Mouse (Mus musculus) gastrocnemius, postnatal 25 days (tissue): ENCODE measurements around the gene Rfng. TPM values are rescaled to one million over a fixed set of nuclear protein-coding genes. Genes with fewer than 3 reads are reported as not detected.
"Not testable (repeated sequence)": the region's sequence is repeated elsewhere in the genome, so short reads cannot be mapped to it uniquely, and the experiment has no call there.

Source experiments
- DNase-seq: peaks from one replicate; pipeline ENCODE4 v3.0.0; 2022
- long read RNA-seq, 2 experiments: library from polyadenylated mRNA; stranded (forward); transcript quantifications; one replicate each; pipeline ENCODE4 v2.0.0; 2021
- total RNA-seq, 2 experiments: library from RNA; stranded (reverse); gene quantifications; 1 replicate in 1 of 2; 2 replicates in 1 of 2; pipeline ENCODE4 v1.2.3; 2021

Gene Rfng
- total RNA-seq, result 10 to 100 TPM in 1 of 2 experiments, 1 to 10 TPM in 1; 9.6 to 11.0 TPM
- long read RNA-seq, experiment 1, partial matches to known transcripts, result 0 of 12 reads
- long read RNA-seq, experiment 1, other reads (novel, unspliced or antisense), result 9 of 12 reads
- long read RNA-seq, experiment 2, transcript Rfng-201 (8 exons, 2,118 nt), result major isoform, 9 of 22 reads
- long read RNA-seq, experiment 2, partial matches to known transcripts, result 0 of 22 reads
- long read RNA-seq, experiment 2, other reads (novel, unspliced or antisense), result 12 of 22 reads

DNA sequence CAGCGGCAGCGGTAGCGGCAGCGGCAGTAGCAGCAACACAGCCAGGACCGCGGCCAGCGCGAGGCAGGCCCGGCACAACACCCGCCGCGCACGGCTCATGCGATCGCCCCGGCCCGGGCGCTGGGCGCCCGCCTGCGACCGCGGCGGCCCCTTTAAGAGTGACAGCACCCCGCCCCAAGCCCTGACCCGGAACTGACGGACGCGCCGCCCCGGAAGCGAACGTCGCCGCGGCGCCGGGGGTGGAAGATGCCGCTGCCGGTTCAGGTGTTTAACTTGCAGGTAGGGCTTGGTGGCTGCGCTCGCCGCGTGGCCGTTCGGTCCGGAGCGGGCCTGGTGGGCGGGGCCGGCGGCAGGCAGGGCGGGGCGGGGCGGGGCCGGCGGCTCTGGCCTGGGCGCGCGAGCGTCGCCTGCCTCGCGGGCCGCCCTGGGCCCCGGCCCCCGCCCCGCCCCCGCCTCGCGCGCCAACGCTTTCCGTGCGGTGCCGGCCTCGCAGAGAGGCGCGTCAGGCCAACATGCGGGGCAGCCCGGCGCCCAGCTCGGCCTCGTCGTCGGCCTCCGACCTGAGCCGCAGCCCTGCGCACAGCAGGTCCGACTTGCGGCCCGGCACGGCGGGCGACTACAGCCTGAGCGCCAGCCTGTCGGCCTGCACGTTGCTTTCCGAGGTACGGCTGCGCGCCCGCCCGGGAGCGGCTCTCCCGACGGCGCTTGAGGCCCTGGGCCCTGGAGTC is at the start of gene Rfng, which contains the start of gene Gps1:
Rfng (minus strand) TSS at position 144 of the 728 bp plus-strand sequence.
Gps1 (plus strand) TSS at position 209 of the 728 bp plus-strand sequence.
- DNase-seq, result peak; percentile 81

DNA sequence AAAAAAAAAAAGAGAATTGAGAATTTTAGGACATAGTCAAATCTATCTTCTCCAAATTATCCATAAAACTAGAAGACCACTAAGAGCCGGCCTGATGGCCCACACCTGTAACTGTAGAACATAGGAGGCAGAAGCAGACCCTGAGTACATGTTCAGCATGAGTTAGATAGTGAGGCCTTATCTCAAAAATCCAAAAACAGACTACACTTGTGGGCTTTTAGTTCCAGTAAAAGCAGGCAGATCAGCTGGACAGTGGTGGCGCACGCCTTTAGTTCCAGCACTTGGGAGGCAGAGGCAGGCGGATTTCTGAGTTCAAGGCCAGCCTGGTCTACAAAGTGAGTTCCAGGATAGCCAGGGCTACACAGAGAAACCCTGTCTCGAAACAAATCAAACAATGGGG is 49.0 kb upstream of the Rfng start:
- not testable (repeated sequence) for DNase-seq

DNA sequence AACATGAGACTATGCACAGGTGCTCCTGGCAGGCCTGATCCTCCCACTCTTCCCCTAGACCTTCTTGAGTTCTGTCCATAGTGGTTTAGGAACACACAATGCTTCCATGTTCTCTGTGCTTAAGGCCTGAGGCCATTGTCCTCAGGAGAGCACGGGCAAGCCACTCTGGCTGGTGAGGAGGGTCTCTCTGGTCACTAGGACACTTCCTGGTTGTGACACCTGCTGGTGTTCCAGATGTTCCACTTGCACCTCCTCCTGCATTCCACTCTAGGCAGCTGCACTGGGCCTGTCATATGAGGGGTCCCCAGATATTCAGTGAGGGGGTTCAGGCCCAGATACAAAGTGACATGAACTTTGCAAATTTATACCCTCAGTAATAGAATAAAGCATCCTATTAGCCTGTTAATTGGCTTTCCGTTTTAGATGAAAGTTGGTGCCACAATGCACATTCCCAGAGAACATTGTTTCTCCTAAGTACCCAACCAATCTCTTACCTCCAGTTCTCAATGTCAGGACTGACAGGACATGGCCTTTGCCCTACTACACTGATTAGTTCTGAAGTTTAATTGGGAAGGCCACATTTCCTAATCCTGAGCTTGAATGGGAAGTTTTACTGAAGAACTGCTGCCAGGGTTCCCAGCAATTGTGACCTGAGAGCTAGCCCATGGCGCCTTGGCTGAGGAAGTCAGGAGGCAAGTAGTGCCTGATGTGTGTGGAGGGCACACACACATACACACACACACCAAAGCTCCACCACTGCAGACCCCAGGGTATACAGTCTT is 47.8 kb upstream of the Rfng start:
- no peak for DNase-seq

DNA sequence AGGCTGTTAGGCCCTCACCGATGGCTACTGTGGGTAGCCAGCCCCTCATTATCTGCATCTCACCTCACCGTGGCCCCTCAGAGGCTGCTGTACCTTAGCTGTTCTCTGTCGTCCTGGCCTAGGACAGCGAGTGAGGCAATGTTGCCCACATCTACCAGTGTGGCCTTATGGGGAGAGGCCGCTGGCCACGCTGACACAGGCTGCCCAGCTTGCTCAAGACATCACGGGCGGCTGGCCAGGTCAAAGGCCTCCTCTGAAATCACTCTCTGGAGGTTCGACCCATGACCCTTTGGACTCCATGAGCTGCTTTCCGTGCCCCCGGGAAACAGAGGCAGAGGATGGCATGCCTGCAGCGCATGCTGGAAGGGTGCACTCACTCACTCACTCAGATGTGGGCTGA is 46.7 kb upstream of the Rfng start:
- DNase-seq, result no peak

DNA sequence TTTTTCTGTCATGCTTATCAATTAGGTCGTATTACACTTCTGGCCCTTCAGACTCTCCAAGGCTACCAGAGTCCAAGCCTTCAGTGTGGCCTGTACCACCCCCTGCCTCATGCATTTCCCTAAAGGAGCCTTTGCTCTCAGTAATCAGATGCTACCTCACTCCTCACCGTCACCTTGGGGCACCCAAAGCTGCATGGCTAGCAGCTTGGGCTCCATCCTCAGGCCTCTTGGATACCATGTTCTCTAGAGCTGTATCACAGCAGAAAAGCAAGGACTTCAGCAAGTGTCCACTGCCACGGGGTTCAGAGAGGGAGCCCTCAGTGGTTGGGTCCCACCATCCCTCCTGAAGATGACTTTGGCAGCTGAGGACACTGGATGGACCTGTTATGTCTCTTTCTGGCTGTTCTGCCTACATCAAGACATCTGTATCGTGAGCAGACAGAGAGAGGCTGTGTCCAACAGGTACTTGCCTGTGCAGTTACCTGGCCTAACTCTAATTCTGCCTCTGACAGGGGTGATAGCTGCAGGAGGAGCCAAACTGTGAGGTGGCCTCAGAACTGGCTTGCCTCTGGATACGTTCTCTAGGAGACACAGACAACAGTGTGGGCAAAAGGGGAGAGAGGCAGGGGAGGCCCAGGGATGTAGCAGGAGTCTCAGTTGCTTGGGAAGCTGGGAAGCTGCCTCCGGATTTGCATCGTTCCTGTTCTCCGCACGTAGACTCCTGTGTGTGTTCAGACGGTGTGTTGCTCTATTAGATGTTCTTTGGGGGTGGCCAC is 45.9 kb upstream of the Rfng start:
- no peak for DNase-seq

DNA sequence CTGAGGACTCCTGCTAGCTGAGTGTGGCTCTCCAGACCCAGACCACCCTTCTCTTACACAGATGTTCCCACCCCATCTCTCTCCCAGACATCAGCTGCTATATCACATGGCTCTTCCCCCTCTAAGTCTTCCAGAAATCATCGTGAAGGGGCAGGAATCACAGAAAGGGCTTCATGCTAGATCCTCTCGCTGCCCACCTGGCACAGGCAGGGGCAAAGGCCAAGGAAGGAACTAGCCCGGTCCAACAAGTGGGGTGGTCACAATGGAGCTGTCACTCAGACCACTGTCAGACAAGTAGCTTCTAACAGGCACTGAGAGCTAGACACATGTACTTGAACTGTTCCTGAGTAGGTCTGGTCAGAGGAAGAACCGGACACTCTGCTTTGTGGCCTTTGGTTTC is 44.4 kb upstream of the Rfng start:
- no peak for DNase-seq

DNA sequence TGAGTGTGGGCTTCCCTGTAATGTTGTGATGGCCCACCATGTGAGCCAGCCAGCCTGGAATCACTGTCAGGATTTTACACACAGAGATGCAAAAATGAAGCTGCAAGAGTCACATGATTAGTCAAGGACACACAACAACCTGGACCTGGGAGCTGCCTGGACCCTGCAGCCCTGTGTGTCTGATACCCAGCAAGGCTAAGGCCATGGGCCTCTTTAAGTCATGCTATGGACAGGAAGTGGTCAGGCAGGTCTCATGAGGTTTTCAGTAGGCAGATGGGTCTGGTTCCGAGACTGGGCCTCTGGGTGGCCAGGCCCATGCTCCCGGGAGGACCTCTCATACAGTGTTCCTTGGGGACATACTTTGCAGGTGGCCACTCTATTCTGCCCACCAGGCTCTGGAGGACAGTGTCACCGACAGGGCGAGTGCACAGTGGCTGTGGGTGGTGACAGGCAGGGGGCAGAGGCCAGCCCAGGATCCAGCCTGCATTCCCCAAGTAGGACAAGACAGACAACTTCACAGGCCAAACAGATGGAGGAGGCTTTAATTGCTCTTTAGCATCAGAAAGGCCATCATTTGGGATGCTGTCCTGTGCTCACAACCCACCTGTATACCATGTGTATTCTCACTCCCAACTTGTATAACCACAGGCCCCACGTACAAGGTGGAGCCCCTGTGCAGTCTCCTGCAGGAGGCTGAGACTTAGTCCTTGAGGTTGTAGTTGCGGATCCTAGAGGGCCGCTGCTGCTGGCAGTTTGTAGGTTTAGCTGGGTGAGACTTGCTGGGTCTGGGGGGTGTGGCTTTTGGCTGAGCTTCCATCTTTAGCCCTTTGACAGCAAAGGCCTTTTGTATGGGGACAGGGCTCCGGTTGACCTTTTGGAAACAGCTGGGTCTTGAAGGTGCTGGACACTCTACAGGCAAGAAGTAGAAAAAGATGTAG is 42.3 kb upstream of the Rfng start:
- DNase-seq, result no peak

DNA sequence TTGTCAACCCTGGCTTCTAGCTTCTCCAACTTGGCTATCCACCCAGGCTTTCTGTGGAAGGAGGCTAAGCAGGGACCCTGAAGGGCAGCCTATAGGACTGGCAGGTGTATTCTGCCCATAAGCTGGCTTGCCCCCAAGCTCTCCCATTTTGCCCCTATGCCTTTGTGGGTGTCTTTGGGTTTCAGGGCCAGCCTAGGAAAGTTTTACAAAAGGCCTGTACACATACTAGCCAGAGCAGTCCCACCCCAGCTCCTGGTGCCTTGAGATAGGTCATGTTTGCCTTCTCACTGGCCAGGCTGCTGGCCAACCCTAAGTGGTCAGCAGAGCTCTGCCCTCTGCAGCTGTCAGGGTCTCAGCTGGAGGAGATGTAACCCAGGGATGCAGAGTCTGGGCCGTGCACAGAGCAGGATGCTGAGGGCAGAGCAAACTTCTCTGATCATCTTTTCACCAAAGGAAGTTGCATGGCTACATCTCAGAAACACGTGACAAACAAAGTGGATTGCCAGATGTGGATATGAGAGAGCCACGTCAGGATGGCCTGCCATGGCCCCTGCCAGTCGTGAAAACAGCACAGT is 41.4 kb upstream of the Rfng start:
- DNase-seq, result no peak

DNA sequence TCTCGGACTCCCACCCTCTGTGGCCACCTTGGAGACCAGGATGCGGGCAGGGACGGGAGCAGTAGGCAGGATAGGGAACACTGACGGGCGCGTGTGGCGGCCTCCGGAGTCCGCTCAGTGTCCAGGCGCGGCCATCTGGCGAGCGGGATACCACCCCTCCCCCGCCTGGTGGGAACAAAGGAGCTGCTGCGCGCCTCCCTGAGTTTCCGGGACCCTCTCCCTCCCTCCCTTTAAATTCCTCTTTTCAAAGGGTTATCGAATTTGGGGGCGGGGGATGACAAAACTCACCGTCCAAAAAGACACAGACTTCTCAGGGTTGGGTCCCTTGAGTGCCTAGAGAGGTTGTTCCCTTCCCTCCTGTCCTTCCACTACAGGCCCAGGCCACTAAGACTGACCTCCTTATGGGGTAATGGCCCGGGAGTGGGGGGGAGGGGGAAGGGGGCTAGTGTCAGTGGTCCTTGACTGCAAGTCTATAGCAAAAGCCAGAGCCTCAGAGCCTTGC is 40.8 kb upstream of the Rfng start:
- no peak for DNase-seq

DNA sequence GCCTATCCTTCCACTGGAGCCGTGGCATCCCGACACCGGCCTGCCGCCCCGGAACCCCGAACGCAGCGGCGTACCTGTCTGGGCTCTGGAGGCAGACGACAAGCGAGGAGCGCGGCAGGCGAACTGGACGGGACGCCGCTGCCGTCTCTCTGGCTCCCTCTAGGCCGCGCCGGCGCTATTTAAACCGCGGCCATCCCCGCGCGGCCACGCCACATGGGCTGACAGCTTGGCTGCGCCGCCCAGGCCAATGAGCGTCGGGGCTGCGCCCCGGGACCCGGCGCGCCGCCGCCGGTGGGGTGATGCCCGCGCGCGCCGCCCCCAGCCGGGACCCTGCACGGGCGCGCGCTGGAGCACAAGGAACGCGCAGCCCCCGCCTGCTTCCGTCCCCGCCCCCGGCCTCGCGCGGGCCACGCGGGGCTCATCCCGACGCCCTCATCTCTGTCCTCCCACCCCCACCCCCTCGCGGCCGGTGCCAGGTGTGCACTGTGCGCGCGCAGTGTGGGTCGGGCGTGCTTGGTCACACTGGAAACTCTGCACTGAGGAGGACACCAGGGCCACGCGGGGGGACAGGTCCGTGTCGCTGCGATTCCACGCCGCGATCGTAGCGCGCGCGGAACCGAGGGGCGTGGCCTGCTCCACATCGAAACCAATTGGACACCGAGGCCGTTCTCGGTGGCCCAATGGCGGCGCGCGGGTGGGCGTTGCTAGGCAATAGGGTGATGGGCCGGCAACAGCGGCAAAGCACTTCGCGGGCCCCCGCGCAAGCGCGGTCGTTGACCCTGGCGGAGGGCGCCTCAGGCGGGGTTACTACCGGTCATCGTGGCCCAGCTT is 40.2 kb upstream of the Rfng start, which contains the start of gene Fasn:
Fasn (minus strand) TSS at position 592 of the 831 bp plus-strand sequence.
- peak; percentile 96 for DNase-seq

DNA sequence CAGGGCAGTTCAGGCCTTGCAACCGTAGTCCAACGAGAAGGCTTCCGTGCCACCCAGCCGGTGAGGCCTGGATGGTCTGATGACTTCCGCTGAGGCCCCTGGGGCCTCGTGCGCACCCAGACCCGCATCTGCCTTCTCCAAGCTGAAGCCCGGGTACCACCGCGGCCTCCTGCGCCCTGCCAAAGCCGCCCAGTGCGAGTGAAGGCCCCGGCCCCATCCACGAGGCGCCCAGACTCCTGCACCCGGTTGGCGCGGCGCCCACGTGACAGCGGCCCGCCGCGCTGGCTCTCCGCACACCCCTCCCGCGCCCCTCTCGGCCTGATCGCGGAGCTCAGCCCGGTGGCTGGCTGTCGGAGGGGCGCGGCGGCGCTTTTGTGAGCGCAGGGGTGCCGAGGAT is 39.5 kb upstream of the Rfng start:
- no peak for DNase-seq

DNA sequence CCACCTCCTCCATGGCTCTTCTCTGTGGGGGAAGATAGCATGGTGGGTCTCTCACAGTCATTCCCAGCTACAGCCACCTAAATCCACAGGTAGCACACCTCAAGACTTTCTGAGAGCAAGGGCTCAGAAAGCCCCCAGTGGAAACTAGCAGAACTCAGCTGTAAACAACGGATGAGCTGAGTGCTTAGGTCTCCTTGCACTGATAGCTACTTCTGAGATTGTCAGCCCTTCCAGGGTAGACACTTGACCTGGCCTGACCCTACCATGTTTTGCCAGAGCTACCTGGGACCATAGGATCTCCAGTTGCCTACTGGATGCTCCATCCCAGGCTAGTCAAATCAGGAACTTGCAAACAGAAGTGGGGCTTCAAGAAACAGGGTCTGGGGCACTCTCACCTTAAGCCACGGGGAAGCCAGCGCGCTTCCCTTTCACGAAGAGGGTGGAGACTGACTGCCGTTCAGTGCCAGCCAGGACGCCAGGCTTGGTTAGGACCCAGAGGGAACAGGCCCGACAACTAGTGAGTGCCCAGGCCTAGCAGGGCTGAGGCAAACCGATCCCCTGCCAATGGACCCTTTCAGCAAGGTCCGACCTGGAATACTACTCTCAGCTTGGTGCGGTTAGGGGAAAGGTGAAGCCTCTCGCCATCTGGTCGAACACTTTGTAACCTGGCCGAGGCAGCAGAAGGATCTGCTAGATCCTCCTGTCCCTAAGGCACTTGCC is 39.0 kb upstream of the Rfng start:
- no peak for DNase-seq

DNA sequence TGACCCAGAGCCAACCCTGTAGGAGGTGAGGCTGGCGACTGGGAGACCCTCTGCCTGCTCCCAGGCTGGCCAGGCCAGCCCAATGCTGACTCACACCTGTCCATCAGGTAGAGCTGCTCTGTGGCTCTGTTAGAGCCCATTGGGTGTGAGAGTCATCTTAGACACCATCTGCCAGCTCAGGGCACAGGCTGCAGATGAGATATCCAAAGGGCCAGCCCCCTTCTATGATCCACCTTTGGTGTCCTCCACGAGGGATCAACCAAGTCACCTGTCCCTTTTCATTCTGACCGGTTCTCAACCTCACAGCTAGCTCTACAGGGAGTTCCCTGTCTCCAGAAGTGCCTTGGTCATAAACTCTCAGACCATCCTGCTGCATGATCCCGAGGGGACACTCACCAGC is 38.3 kb upstream of the Rfng start:
- no peak for DNase-seq

DNA sequence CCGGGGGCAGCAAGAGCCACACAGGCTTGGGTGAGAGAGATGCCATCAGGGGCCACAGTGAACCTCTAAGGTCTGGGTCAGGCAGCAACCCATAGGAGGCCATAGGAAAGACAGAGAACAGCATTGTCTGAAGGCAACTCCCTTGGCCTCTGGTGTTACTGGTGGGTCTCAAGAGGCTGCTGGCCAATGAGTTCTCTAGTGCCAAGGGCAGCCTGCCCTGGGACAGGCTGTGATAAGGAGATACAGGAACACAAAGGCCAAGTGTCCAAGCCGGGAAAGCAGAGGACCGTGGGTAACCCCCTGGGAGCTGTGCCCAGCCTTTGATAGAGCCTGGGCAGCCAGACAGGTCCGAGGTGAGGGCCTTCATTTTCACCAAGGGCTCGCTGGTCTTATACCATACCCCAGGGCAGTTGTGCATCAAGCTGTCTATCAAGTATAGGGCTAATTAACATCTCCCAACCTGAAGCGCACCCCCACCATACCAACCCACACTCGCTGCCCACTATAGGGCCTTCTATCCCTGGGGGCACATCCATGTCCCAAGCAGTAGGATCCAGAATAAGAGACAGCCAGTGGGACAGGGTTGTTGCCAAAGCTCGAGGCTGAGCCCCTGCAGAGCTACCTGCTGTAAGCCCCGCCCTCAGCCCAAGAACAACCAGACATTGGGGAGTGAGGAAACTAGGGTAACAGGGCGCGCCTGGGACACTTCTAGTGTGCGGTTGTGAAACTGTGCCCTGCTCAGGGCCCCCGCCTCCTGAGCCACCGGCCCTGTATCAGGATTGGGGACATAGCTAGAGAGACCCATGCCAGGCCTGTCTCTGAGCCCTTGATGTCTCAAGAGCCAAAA is 37.3 kb upstream of the Rfng start:
- DNase-seq, result no peak

DNA sequence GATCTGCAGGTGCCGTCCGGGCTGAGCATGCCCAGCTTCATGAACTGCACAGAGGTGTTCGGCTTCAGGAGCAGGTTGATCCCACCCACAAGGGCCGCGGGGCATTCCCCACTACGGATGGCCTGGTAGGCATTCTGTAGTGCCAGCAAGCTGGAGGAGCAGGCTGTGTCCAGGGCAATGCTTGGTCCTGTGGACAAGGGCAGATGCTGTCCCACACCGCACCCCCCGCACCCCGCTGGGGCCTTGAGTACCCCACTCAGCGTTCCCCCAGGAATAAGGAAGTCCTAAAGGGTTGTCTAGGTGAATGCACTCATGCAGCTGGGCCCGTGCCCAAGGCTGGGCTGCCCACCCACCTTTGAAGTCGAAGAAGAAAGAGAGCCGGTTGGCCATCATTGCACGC is 36.5 kb upstream of the Rfng start:
- DNase-seq, result no peak

DNA sequence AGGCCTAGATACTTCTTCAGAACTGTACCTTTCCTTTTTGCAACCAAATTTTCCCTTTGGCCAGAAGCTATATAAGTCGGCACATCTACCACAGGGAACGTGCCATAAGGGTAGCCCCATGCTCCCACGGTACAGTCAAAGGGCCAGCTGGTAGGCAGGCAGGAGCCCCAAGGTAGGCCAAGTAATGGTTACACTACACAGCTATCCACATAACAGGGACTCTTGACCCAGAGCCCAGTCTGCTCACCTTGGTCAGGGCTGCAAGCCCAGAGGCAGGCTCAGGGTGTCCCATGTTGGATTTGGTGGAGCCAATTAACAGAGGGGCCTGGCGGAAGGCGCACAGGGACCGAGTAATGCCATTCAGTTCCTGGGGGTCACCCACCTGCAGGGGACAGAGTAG is 35.5 kb upstream of the Rfng start:
- no peak for DNase-seq

DNA sequence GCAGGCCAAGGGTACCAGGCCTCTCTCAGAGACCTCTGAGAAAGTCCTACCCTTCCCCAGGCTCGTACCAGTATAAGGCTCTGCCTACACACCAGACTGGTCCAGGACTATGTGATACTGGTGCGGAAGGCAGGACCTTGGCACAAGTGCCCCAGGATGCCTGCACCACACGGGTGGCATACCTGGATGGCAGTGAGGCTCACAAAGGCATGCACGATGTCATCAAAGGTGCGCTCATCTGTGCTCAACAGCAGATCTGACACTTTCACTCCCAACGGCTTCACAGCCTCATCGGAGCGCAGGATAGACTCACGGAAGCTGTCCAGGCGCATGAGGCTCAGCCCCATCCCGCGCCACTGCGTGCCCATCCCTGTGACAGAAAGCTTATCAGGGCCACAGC is 34.2 kb upstream of the Rfng start:
- DNase-seq, result no peak

DNA sequence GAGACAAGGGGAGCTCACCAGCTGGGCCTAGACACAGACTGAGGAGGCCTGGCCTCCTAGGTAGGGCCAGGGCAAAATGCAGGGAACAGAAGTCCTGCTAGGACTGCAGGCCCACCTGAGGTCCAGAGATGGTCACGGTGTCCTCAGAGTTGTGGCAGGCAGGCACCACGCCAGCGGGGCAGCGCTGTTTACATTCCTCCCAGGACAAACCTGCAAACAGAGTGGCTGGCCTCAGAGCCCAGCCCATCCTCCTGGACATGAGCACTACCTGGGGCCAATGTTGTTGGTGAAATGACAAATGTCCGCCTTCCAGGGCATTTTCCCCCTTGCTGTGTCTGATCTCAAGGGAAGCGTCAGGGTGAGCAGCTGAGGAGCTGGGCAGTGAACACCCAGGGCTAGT is 33.4 kb upstream of the Rfng start:
- DNase-seq, result no peak
